Mouse (Mus musculus) ovary, adult 10 weeks (tissue): ENCODE data around the gene Zfp467. TPM values are rescaled to one million over a fixed set of nuclear protein-coding genes. Genes with fewer than 3 reads are reported as not detected.

ENCODE experiments used
- polyA plus RNA-seq: library from polyadenylated mRNA; stranded (reverse); fragments of 350-450 nt; fragmentation: Illumina TruSeq; extraction: RNeasy Lipid Tissue Mini Kit (QIAGEN cat#74804); gene quantifications from one replicate; pipeline ENCODE4 v1.2.3, GENCODE M21; 2014

Zfp467 gene
- polyA plus RNA-seq: 14.8 TPM

GRCm38 (mm10) chr6:48445181-48446101 lies at the start of gene Zfp467:
TSS of gene Zfp467 (minus strand) at chr6:48445825.

GRCm38 (mm10) chr6:48447929-48448328 lies 2.3 kb upstream of the Zfp467 start, which contains the start of gene Sspo:
TSS of gene Sspo (plus strand) at chr6:48448229.

DNA sequence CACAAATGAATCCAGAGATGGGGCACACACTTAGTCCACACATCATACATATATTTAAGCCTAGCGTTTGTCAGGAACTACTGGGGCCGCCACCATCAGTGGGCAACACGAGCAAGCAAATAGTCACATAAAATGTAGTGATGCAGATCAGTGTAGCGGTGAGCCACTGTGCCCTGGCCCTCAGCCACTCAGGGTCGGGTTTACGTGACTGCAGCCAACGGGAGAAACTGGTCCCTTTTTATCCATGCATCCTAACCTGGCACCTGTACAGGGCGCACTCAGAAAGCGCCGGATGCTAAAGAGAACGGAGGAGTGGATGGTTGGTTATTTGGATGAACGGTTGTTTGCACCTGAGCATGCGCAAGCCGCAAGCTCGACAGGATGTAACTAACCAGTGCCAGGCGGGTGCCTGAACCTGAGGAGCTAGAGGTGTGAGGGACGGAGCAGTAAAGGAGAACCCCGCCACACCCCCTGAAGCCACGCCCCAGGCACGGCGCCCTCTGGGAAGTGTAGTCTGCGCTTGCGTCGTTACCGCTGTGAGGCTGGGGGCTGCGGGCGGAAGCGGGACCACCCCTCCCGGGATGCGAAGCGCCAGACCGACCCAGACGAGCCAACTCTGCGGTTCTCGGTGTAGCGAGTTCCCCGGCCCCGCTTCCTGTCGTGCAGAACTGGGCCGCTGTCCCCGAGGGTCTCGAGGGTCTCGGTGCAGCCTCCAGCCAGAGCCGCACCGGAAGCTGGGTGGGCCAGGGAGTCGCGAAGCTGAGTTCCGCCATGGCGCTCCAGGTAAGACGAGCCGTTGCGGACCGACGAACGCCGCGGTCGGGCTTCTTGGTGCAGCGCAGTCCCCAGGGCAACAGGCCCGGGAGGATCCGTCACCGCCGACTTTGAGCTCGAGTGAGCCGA lies 50.3 kb downstream of the Zfp467 start, which contains the start of gene Krba1:
Gene Krba1 (plus strand): TSS at position 482 of the 903 bp plus-strand sequence.

Other genes with a start within 250 kb of the Zfp467 start
- gene Krba1, start 50.2 kb downstream of the Zfp467 start, polyA plus RNA-seq: 7.1 TPM
- gene Sspo, start 2.4 kb upstream of the Zfp467 start, polyA plus RNA-seq: not detected
- gene Atp6v0e2, start 91.8 kb upstream of the Zfp467 start, polyA plus RNA-seq: 53.1 TPM
- 4.6 TPM for gene Lrrc61, start 109.0 kb upstream of the Zfp467 start, polyA plus RNA-seq
- gene Rarres2, start 127.0 kb upstream of the Zfp467 start, polyA plus RNA-seq: 9.9 TPM
- not detected for gene Gm45021, start 143.8 kb upstream of the Zfp467 start, polyA plus RNA-seq
- gene Repin1, start 148.1 kb upstream of the Zfp467 start, polyA plus RNA-seq: 17.6 TPM
- not detected for gene Gm44965, start 148.1 kb upstream of the Zfp467 start, polyA plus RNA-seq
- 0.46 TPM for gene Zfp775, start 156.2 kb upstream of the Zfp467 start, polyA plus RNA-seq
- 0.86 TPM for gene AI854703, start 180.9 kb upstream of the Zfp467 start, polyA plus RNA-seq
- gene Gimap8, start 201.4 kb upstream of the Zfp467 start, polyA plus RNA-seq: 10.5 TPM
- 23.7 TPM for gene Gimap9, start 230.3 kb upstream of the Zfp467 start, polyA plus RNA-seq
- 67.1 TPM for gene Gimap4, start 238.7 kb upstream of the Zfp467 start, polyA plus RNA-seq